Mouse (Mus musculus) stomach, embryonic 14.5 days (tissue): ENCODE measurements around the gene Jph2. TPM values are rescaled to one million over a fixed set of nuclear protein-coding genes. Genes with fewer than 3 reads are reported as not detected.
A peak's percentile ranks its signal among the peaks of the same experiment; 100 is the strongest.

Experiments
- ATAC-seq: fragments of 200-750 bp; cut with Nextera tagmentation; 2 replicates; pipeline ENCODE4 v1.8.0; 2017; ENCODE audit warnings: low read depth, moderate TSS enrichment; ENCODE audit not compliant: insufficient number of reproducible peaks, insufficient read depth, low FRiP score
- H3K27ac ChIP-seq: fragments of 300-500 bp; sonication (generic); 2 replicates; pipeline ENCODE4 v1.5.1; 2014; ENCODE audit warnings: mild to moderate bottlenecking, low read length, moderate library complexity, mixed read lengths
- H3K27me3 ChIP-seq: fragments of 300-500 bp; sonication (generic); 2 replicates; pipeline ENCODE4 v1.6.1; 2014; ENCODE audit warnings: low read length, control low read depth, mixed read lengths; ENCODE audit not compliant: control insufficient read depth, insufficient read depth
- H3K36me3 ChIP-seq: fragments of 300-500 bp; sonication (generic); 2 replicates; pipeline ENCODE4 v1.6.1; 2014; ENCODE audit warnings: mild to moderate bottlenecking, control low read depth, low read length, moderate library complexity, mixed read lengths; ENCODE audit not compliant: control insufficient read depth, insufficient read depth
- H3K4me1 ChIP-seq: fragments of 300-500 bp; sonication (generic); 2 replicates; pipeline ENCODE4 v1.6.1; 2014; ENCODE audit warnings: low read length, control low read depth, mixed read lengths; ENCODE audit not compliant: control insufficient read depth, insufficient read depth
- H3K4me2 ChIP-seq: fragments of 300-500 bp; sonication (generic); replicated peaks from 2 replicates; pipeline ENCODE4 v1.6.1; 2014; ENCODE audit warnings: low read depth, low read length, control low read depth
- H3K4me3 ChIP-seq: fragments of 300-500 bp; sonication (generic); 2 replicates; pipeline ENCODE4 v1.5.1; 2014; ENCODE audit warnings: low read depth, low read length, control low read depth
- H3K9ac ChIP-seq: fragments of 300-500 bp; sonication (generic); replicated peaks from 2 replicates; pipeline ENCODE4 v1.6.1; 2014; ENCODE audit warnings: low read depth, mild to moderate bottlenecking, control low read depth, low read length, moderate library complexity, mixed read lengths
- H3K9me3 ChIP-seq: fragments of 300-500 bp; sonication (generic); 2 replicates; pipeline ENCODE4 v1.6.1; 2016; ENCODE audit warnings: low read depth, low read length, control low read depth; ENCODE audit not compliant: control insufficient read depth
- WGBS: fragments of 180-500 bp; shearing (Covaris S2); extraction: QIAGEN DNeasy Blood & Tissue Kit; methylation state at CpG from one replicate; pipeline ENCODE4 v1.1.7; 2014; 5-methylcytosine and 5-hydroxymethylcytosine counted together
- polyA plus RNA-seq: library from polyadenylated mRNA; unstranded; fragments of >200 nt; fragmentation: Nextera tagmentation; extraction: Ambion mirVana; gene quantifications from 2 replicates; pipeline ENCODE4 v1.2.1, GENCODE M21; 2014

The Jph2 gene
- polyA plus RNA-seq, 1 experiment from 2014 or later: 6.7 TPM

DNA sequence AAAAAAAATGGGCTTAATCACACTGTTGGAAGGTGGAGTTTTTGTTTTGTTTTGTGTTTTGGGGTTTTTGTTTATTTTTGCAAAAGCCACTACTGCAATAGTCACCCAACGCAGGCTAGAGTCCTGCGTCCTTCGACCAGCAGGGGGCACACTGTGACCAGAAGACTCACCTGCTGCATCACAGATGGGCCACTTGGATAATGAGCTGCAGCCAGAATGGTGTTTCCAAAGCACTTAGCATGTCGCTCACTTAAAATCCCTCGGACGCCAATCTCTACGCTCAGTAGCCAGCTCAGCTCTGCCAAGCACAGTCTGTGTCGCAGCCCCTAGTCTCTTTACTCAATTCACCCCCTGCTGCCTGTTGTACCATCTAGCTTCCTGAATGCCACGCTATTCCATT lies 57.5 kb downstream of the Jph2 start:
- Histone ChIP-seq H3K27ac (no peak overlapping the region), H3K4me3 (no peak overlapping the region), H3K9ac (0 out of 2 replicates have a peak overlapping the region, but pooled peaks have one; percentile 6), H3K4me1 (no peaks in the 10 kb centered on the region), H3K36me3 (no peaks in the 10 kb centered on the region), H3K4me2 (no peak overlapping the region), H3K27me3 (peaks cover 21% of the 10 kb centered on the region), H3K9me3 (no peaks in the 10 kb centered on the region)
- 26% methylated on average over 9 of the region's 9 CpGs for WGBS
- peak; percentile 57; the same call in 1 of the 2 replicates for ATAC-seq

- Histone ChIP-seq H3K9ac (no peak overlapping the region), H3K27ac (no peak overlapping the region), H3K4me3 (no peak overlapping the region), H3K4me2 (no peak overlapping the region), H3K36me3 (no peaks in the 10 kb centered on the region), H3K4me1 (no peaks in the 10 kb centered on the region), H3K27me3 (no peaks in the 10 kb centered on the region), H3K9me3 (no peaks in the 10 kb centered on the region)
- 72% methylated on average over 13 of the region's 13 CpGs for WGBS
- no peak for ATAC-seq
Observed at GRCm38 (mm10) chr2:163332368-163333055, 65.3 kb downstream of the Jph2 start.

GRCm38 (mm10) chr2:163331423-163331822 lies 66.4 kb downstream of the Jph2 start:
- H3K4me1 ChIP-seq: no peaks in the 10 kb centered on the region
- no peak for ATAC-seq
- no peak overlapping the region for H3K27ac ChIP-seq
- H3K9ac ChIP-seq: no peak overlapping the region
- no peaks in the 10 kb centered on the region for H3K9me3 ChIP-seq
- H3K36me3 ChIP-seq: no peaks in the 10 kb centered on the region
- no peaks in the 10 kb centered on the region for H3K27me3 ChIP-seq
- 84% methylated on average over 6 of the region's 6 CpGs for WGBS
- H3K4me3 ChIP-seq: no peak overlapping the region
- no peak overlapping the region for H3K4me2 ChIP-seq

DNA sequence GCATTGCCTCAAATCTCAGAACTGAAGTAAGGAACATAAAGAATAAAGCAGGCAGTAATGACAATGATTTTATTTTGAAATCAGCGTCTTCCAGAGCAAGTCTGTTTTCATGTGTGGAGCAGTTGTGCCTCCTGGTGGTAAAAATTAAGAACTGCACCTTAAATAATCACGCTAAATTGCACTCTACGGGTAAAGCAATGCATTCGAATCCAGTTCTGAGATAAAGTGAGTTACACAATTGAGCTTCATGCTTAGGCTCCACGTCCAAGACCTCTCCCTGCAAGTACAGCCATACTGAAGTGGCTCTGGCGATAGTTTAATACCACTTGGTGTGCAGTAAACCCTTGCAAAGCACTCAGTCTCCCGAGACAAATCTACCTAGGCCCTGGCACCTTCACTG lies 67.1 kb downstream of the Jph2 start:
- H3K9ac ChIP-seq: no peak overlapping the region
- no peaks in the 10 kb centered on the region for H3K4me1 ChIP-seq
- H3K4me2 ChIP-seq: no peak overlapping the region
- no peak for ATAC-seq
- no peaks in the 10 kb centered on the region for H3K9me3 ChIP-seq
- H3K27ac ChIP-seq: no peak overlapping the region
- no peaks in the 10 kb centered on the region for H3K27me3 ChIP-seq
- H3K36me3 ChIP-seq: no peaks in the 10 kb centered on the region
- 29% methylated on average over 7 of the region's 7 CpGs for WGBS
- H3K4me3 ChIP-seq: no peak overlapping the region

DNA sequence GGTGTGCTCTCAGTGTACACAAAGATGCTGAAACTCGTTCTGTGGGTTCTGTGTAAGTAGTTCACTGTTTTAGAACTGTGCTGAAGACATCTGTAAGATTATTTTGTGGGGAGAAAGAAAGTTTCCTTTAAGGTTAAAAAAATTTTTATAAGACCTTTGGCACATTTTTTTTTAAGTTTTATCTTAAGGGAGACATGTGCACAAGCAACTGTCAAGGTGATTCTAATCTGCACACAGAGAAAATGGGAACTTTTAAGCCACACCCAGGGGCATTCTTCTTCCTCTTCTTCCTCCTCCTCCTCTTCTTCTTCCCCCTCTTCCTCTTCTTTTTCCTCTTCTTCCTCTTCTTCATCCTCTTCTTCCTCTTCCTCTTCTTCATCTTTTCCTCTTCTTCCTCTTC lies 74.6 kb downstream of the Jph2 start:
- Histone ChIP-seq H3K4me2 (no peak overlapping the region), H3K9ac (no peak overlapping the region), H3K27ac (no peak overlapping the region), H3K4me1 (no peaks in the 10 kb centered on the region), H3K9me3 (no peaks in the 10 kb centered on the region), H3K27me3 (no peaks in the 10 kb centered on the region), H3K4me3 (no peak overlapping the region), H3K36me3 (no peaks in the 10 kb centered on the region)
- ATAC-seq: no peak
- WGBS: 25% methylated on average over 1 of the region's 1 CpGs

DNA sequence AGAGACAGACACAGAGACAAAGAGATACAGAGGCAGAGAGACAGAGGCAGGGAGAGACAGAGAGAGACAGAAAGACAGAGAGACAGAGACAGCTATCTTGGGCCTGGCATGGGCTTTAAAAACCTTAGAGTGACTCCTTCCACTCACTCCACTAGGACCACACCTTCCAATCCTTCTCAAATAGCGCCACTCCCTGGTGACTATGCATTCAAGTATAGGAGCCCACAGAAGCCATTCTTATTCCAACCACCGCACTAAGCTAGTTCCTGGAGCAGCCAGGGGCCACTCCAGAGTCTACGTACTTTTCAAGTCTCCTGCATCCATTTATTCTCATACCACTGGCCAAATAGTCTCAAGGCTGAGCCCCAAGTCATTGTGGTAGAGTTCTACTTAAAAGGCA lies 79.0 kb downstream of the Jph2 start:
- Histone ChIP-seq H3K27ac (no peak overlapping the region), H3K4me3 (no peak overlapping the region), H3K27me3 (no peaks in the 10 kb centered on the region), H3K4me1 (no peaks in the 10 kb centered on the region), H3K9me3 (no peaks in the 10 kb centered on the region), H3K4me2 (no peak overlapping the region), H3K36me3 (no peaks in the 10 kb centered on the region), H3K9ac (no peak overlapping the region)
- no peak for ATAC-seq
- WGBS: 85% methylated on average over 3 of the region's 3 CpGs

GRCm38 (mm10) chr2:163317281-163317680 lies 80.5 kb downstream of the Jph2 start:
- H3K9ac ChIP-seq: no peak overlapping the region
- H3K36me3 ChIP-seq: no peaks in the 10 kb centered on the region
- H3K4me1 ChIP-seq: no peaks in the 10 kb centered on the region
- no peak for ATAC-seq
- H3K4me3 ChIP-seq: no peak overlapping the region
- H3K9me3 ChIP-seq: no peaks in the 10 kb centered on the region
- H3K4me2 ChIP-seq: no peak overlapping the region
- no peak overlapping the region for H3K27ac ChIP-seq
- WGBS: 70% methylated on average over 4 of the region's 4 CpGs
- H3K27me3 ChIP-seq: no peaks in the 10 kb centered on the region

GRCm38 (mm10) chr2:163310163-163310688 lies 87.6 kb downstream of the Jph2 start:
- 71% methylated on average over 11 of the region's 11 CpGs for WGBS
- Histone ChIP-seq H3K4me1 (no peaks in the 10 kb centered on the region), H3K9ac (no peak overlapping the region), H3K9me3 (no peaks in the 10 kb centered on the region), H3K36me3 (no peaks in the 10 kb centered on the region), H3K4me2 (no peak overlapping the region), H3K27me3 (no peaks in the 10 kb centered on the region), H3K27ac (no peak overlapping the region), H3K4me3 (no peak overlapping the region)
- ATAC-seq: no peak

DNA sequence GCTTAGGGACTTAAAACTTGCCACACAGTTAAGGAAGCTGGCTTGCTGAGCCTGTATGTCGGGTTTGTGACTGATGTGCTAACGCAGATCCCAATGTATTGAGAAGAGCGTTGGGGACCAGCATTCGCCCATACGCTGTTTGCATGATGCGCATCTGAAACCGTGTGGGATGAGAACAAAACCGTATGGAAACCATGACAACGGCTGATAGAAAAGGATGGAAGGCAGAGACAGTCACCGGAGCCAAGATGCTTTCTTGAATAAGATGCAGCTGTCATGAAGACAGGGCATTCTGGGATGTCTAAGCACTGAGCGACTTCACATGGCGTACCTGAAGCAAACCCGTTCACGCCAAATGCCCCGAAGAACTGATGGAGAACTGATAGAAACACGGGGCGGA lies 88.4 kb downstream of the Jph2 start:
- no peaks in the 10 kb centered on the region for H3K9me3 ChIP-seq
- H3K9ac ChIP-seq: no peak overlapping the region
- no peak overlapping the region for H3K4me3 ChIP-seq
- no peaks in the 10 kb centered on the region for H3K36me3 ChIP-seq
- H3K27ac ChIP-seq: no peak overlapping the region
- no peak for ATAC-seq
- no peaks in the 10 kb centered on the region for H3K4me1 ChIP-seq
- H3K27me3 ChIP-seq: no peaks in the 10 kb centered on the region
- WGBS: 88% methylated on average over 17 of the region's 17 CpGs
- H3K4me2 ChIP-seq: no peak overlapping the region
